10 mouse cellular contexts compared by ENCODE assay signal in genomic region chr5:121399540-121399939, GRCm38 (mm10). TPM values are rescaled to one million over a fixed set of nuclear protein-coding genes. Genes with fewer than 3 reads are reported as not detected.
DNase-seq lines count a peak whose midpoint lies in the region; ATAC-seq and TF ChIP-seq lines count a peak whose summit lies in the region.
"Had no signal": no experiment of that assay in that cellular context is flagged by ENCODE, and none has a peak within 500 bp of the region (broad histone marks: within the 10 kb centered on the region; RNA-seq: fewer than 3 reads in every experiment).

No protein-coding gene starts in this region.

- peak overlapping the region; percentile 88; the same call in 1 of the 2 replicates for H3K4me2 ChIP-seq in forebrain, embryonic 11.5 days (ENCODE audit: low read depth, low read length, severe bottlenecking)
- peak overlapping the region; percentile 96 for H3K4me2 ChIP-seq in liver, embryonic 13.5 days
- 0 out of 2 replicates have a peak overlapping the region, but pooled peaks have one; percentile 98 for H3K4me2 ChIP-seq in stomach, postnatal 0 days (replicated peaks; ENCODE audit: low read depth)

- peak overlapping the region; percentile 98 for H3K4me3 ChIP-seq in megakaryocyte, embryonic 14.5 days (replicated peaks)
- H3K4me3 ChIP-seq in forebrain, embryonic 11.5 days (ENCODE audit: low read depth, low read length), result no peak overlapping the region
- peak overlapping the region; percentile 92 for H3K4me3 ChIP-seq in liver, embryonic 13.5 days (replicated peaks)
- no peak overlapping the region for H3K4me3 ChIP-seq in stomach, postnatal 0 days (ENCODE audit: low read depth, low read length)

- peaks cover 33% of the 10 kb centered on the region for H3K36me3 ChIP-seq in megakaryocyte, embryonic 14.5 days (replicated peaks; ENCODE audit: low read length)
- H3K36me3 ChIP-seq in forebrain, embryonic 11.5 days (ENCODE audit: control insufficient read depth, insufficient read depth, low read length), result no peaks in the 10 kb centered on the region
- H3K36me3 ChIP-seq in liver, embryonic 13.5 days, result peaks cover 45% of the 10 kb centered on the region
- H3K36me3 ChIP-seq in stomach, postnatal 0 days (ENCODE audit: control insufficient read depth, insufficient read depth, low read length), result 0 out of 2 replicates have a peak, but pooled peaks cover 3% of the 10 kb centered on the region

- no peak for ATAC-seq in megakaryocyte, adult 5-6 weeks (ENCODE audit: poor library complexity, severe bottlenecking)
- ATAC-seq in forebrain, embryonic 11.5 days (replicated peaks; ENCODE audit: low FRiP score), result no peak
- ATAC-seq in liver, embryonic 13.5 days (ENCODE audit: low read depth), result no peak
- ATAC-seq in stomach, postnatal 0 days (ENCODE audit: low FRiP score, low TSS enrichment), result no peak

- H3K27me3 ChIP-seq in megakaryocyte, embryonic 14.5 days (replicated peaks), result no peaks in the 10 kb centered on the region
- no peaks in the 10 kb centered on the region for H3K27me3 ChIP-seq in forebrain, embryonic 11.5 days (ENCODE audit: control insufficient read depth, insufficient read depth, low read length)
- no peaks in the 10 kb centered on the region for H3K27me3 ChIP-seq in liver, embryonic 13.5 days
- H3K27me3 ChIP-seq in stomach, postnatal 0 days (ENCODE audit: control insufficient read depth, insufficient read depth, low read length), result no peaks in the 10 kb centered on the region

- H3K27ac ChIP-seq in forebrain, embryonic 11.5 days (ENCODE audit: low read depth, low read length), result no peak overlapping the region
- peak overlapping the region; percentile 29; the same call in 1 of the 2 replicates for H3K27ac ChIP-seq in liver, embryonic 13.5 days
- H3K27ac ChIP-seq in stomach, postnatal 0 days (replicated peaks), result no peak overlapping the region

- TF ChIP-seq CTCF in stomach, postnatal 0 days (IDR thresholded peaks at IDR 0.05; ENCODE audit: low read depth), result no peak

- no peaks in the 10 kb centered on the region for H3K9me3 ChIP-seq in megakaryocyte, embryonic 14.5 days
- no peaks in the 10 kb centered on the region for H3K9me3 ChIP-seq in forebrain, embryonic 11.5 days (ENCODE audit: control insufficient read depth, low read length)
- H3K9me3 ChIP-seq in liver, embryonic 13.5 days (replicated peaks), result 0 out of 2 replicates have a peak, but pooled peaks cover 2% of the 10 kb centered on the region
- H3K9me3 ChIP-seq in stomach, postnatal 0 days (ENCODE audit: control insufficient read depth, low read length), result no peaks in the 10 kb centered on the region

- H3K4me1 ChIP-seq in megakaryocyte, embryonic 14.5 days, result peaks cover 55% of the 10 kb centered on the region
- 0 out of 2 replicates have a peak, but pooled peaks cover 2% of the 10 kb centered on the region for H3K4me1 ChIP-seq in forebrain, embryonic 11.5 days (replicated peaks; ENCODE audit: control insufficient read depth, insufficient read depth, low read length)
- H3K4me1 ChIP-seq in liver, embryonic 13.5 days (replicated peaks), result peaks cover 73% of the 10 kb centered on the region
- H3K4me1 ChIP-seq in stomach, postnatal 0 days (replicated peaks; ENCODE audit: control insufficient read depth, insufficient read depth), result peaks cover 8% of the 10 kb centered on the region; the same call in 1 of the 2 replicates

- no peak overlapping the region for H3K9ac ChIP-seq in forebrain, embryonic 11.5 days (ENCODE audit: low read length)
- peak overlapping the region; percentile 90 for H3K9ac ChIP-seq in liver, embryonic 13.5 days
- H3K9ac ChIP-seq in stomach, postnatal 0 days (ENCODE audit: low read length), result no peak overlapping the region

- 90% methylated on average over 5 of the region's 5 CpGs for WGBS in forebrain, embryonic 11.5 days
- 54% methylated on average over 5 of the region's 5 CpGs for WGBS in liver, embryonic 13.5 days (ENCODE audit: insufficient replicate concordance)
- 70% methylated on average over 5 of the region's 5 CpGs for WGBS in stomach, postnatal 0 days

- no peak for TF ChIP-seq EP300 in stomach, postnatal 0 days (optimal IDR thresholded peaks at IDR 0.05)

- no peak for DNase-seq in forebrain, embryonic 11.5 days (ENCODE audit: low spot score)
- no peak for DNase-seq in liver, embryonic 13.5 days
- DNase-seq in stomach, postnatal 0 days (ENCODE audit: low spot score), result no peak
- DNase-seq in urinary bladder, adult 18-20 months (ENCODE audit: low spot score in 2 of 2), result no peak
- DNase-seq in thymus, postnatal 36 days, result no peak
- DNase-seq: adrenal gland, postnatal 36 days; kidney, postnatal 4 days; thymus, adult 18-20 months had no signal

RNA-seq across cellular contexts. Expression of gene Naa25, which starts 1.8 kb away (rescaled TPM):
- polyA plus RNA-seq in megakaryocyte, embryonic 14.5 days (2012; ENCODE audit: insufficient read depth, low replicate concordance), result 1.0 TPM in 1 of 2 replicates, not detected in the other
- 13.3 and 17.9 TPM in 2 replicates for total RNA-seq in megakaryocyte, adult 5-6 weeks (2015)
- total RNA-seq in megakaryocyte, adult 5-6 weeks (2017), result 25.6 and 32.2 TPM in 2 replicates
- 53.2 and 53.4 TPM in 2 replicates for polyA plus RNA-seq in forebrain, embryonic 11.5 days (2014; fragmentation: Nextera tagmentation; extraction: Ambion mirVana)
- polyA plus RNA-seq in liver, embryonic 13.5 days (2015; fragmentation: Nextera tagmentation; extraction: Ambion mirVana), result 32.8 and 37.7 TPM in 2 replicates
- 21.6 and 22.0 TPM in 2 replicates for polyA plus RNA-seq in stomach, postnatal 0 days (2015; fragmentation: Nextera tagmentation; extraction: Ambion mirVana)

RNA-seq across cellular contexts. Expression of gene Trafd1, which starts 14.1 kb away (rescaled TPM):
- polyA plus RNA-seq in megakaryocyte, embryonic 14.5 days (2012; ENCODE audit: insufficient read depth, low replicate concordance), result 34.2 and 34.9 TPM in 2 replicates
- total RNA-seq in megakaryocyte, adult 5-6 weeks (2015), result 77.9 and 78.1 TPM in 2 replicates
- total RNA-seq in megakaryocyte, adult 5-6 weeks (2017), result 92.5 and 94.1 TPM in 2 replicates
- 78.5 and 84.6 TPM in 2 replicates for polyA plus RNA-seq in forebrain, embryonic 11.5 days (2014; fragmentation: Nextera tagmentation; extraction: Ambion mirVana)
- 19.7 and 21.4 TPM in 2 replicates for polyA plus RNA-seq in liver, embryonic 13.5 days (2015; fragmentation: Nextera tagmentation; extraction: Ambion mirVana)
- polyA plus RNA-seq in stomach, postnatal 0 days (2015; fragmentation: Nextera tagmentation; extraction: Ambion mirVana), result 57.2 and 61.2 TPM in 2 replicates

RNA-seq across cellular contexts. Expression of gene Tmem116, which starts 52.2 kb away (rescaled TPM):
- 0.93 TPM in 1 of 2 replicates, not detected in the other for polyA plus RNA-seq in megakaryocyte, embryonic 14.5 days (2012; ENCODE audit: insufficient read depth, low replicate concordance)
- total RNA-seq in megakaryocyte, adult 5-6 weeks (2015), result not detected in 2 replicates
- total RNA-seq in megakaryocyte, adult 5-6 weeks (2017), result not detected in 2 replicates
- 1.4 and 1.9 TPM in 2 replicates for polyA plus RNA-seq in forebrain, embryonic 11.5 days (2014; fragmentation: Nextera tagmentation; extraction: Ambion mirVana)
- polyA plus RNA-seq in liver, embryonic 13.5 days (2015; fragmentation: Nextera tagmentation; extraction: Ambion mirVana), result 0.83 and 1.3 TPM in 2 replicates
- 4.5 and 4.8 TPM in 2 replicates for polyA plus RNA-seq in stomach, postnatal 0 days (2015; fragmentation: Nextera tagmentation; extraction: Ambion mirVana)

RNA-seq across cellular contexts. Expression of gene Erp29, which starts 52.8 kb away (rescaled TPM):
- 132 and 257 TPM in 2 replicates for polyA plus RNA-seq in megakaryocyte, embryonic 14.5 days (2012; ENCODE audit: insufficient read depth, low replicate concordance)
- total RNA-seq in megakaryocyte, adult 5-6 weeks (2015), result 266 and 273 TPM in 2 replicates
- 936 and 1,238 TPM in 2 replicates for total RNA-seq in megakaryocyte, adult 5-6 weeks (2017)
- polyA plus RNA-seq in forebrain, embryonic 11.5 days (2014; fragmentation: Nextera tagmentation; extraction: Ambion mirVana), result 119 and 127 TPM in 2 replicates
- 99.8 and 102 TPM in 2 replicates for polyA plus RNA-seq in liver, embryonic 13.5 days (2015; fragmentation: Nextera tagmentation; extraction: Ambion mirVana)
- polyA plus RNA-seq in stomach, postnatal 0 days (2015; fragmentation: Nextera tagmentation; extraction: Ambion mirVana), result 142 and 143 TPM in 2 replicates

Comparison
In these comparisons a context has a peak if more than half of its experiments do, and no peak if none do; other contexts are left out.
1. H3K4me3 ChIP-seq: peak in megakaryocyte, embryonic 14.5 days (single experiment) and liver, embryonic 13.5 days (single experiment); none in forebrain, embryonic 11.5 days (single experiment) and stomach, postnatal 0 days (single experiment).
2. RNA of gene Naa25, which starts 1.8 kb away (polyA plus RNA-seq): 53.2 to 53.4 TPM in forebrain, embryonic 11.5 days, 32.8 to 37.7 TPM in liver, embryonic 13.5 days and 21.6 to 22.0 TPM in stomach, postnatal 0 days; 1.0 TPM in megakaryocyte, embryonic 14.5 days; every median in the first group is over 10 times any median in the second.
3. Peak in every context shown above with its lines, with median percentiles within 50 percentile points of each other: H3K4me2 ChIP-seq.